Mouse (Mus musculus) brain, embryonic 18.5 days (tissue): ENCODE data around the gene Jchain.

Experiments
- DNase-seq: peaks from one replicate; pipeline ENCODE4 v3.0.0-alpha.2; 2012; ENCODE audit warnings: low read depth, low spot score

The Jchain gene

DNA sequence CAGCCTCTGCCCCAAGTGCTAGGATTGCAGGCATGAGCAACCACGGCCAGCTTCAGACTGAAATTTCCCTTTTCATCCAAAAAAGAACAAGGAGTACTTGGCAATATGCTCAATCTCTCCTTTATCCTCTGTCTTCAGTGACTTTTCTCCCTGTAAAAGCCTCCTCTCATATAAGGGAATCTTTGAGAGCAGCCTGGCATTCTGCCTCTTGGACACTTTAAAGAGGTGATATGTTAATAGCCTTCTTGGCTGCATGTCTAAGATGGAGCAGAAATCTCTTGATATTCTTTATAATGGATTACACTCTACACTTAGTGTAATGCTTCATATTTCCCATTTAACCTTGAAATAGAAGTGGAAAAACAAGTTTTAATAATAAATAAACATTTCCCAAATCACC, 3.2 kb upstream of the Jchain start:
- no peak for DNase-seq

- peak; percentile 37 for DNase-seq
Observed at GRCm38 (mm10) chr5:88519232-88519631, 8.5 kb downstream of the Jchain start.

GRCm38 (mm10) chr5:88508990-88509389, 18.7 kb downstream of the Jchain start:
- no peak for DNase-seq

- DNase-seq = no peak
Observed at GRCm38 (mm10) chr5:88508555-88508954, 19.1 kb downstream of the Jchain start.

- no peak for DNase-seq
Observed at GRCm38 (mm10) chr5:88499781-88500180, 27.9 kb downstream of the Jchain start.

GRCm38 (mm10) chr5:88491111-88491510, 36.6 kb downstream of the Jchain start:
- DNase-seq = no peak

GRCm38 (mm10) chr5:88489004-88489403, 38.7 kb downstream of the Jchain start:
- DNase-seq = no peak

DNA sequence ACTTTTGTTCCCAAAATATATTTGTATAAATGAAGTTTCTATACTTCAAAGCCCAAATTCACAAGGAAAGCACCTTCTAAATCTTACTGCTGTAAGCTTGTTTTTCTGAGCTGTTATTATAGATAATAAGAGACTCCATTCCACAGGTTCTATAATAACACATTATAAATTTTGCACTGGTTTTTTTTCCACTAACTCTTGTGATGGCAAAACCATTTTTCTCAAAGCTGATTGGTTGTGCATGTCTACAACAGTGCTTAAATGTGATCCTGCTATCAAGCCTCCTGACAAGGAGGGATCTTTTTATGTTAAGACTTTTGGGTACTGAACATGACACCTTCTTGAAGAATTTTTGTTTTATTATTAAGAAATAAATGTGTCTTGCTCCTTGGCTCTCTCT, 40.0 kb downstream of the Jchain start, which contains the start of gene Enam:
Enam (plus strand) TSS at position 301 of the 400 bp plus-strand sequence.
- DNase-seq = no peak
